Mouse (Mus musculus) heart, postnatal 10 days (tissue): Measurements from ENCODE around the gene Zfyve1. TPM values are rescaled to one million over a fixed set of nuclear protein-coding genes. Genes with fewer than 3 reads are reported as not detected.
A peak's percentile ranks its signal among the peaks of the same experiment; 100 is the strongest.

Experiments
- DNase-seq, 2 experiments: peaks; one replicate each; pipeline ENCODE4 v3.0.0; 2021
- intact Hi-C: fragments of 180-260 bp; cut with DNase I; formaldehyde crosslinking; loops from one replicate; pipeline ENCODE4 v1.15.1; 2025
- total RNA-seq, 2 experiments: library from RNA; stranded (reverse); gene quantifications; 2 replicates each; pipeline ENCODE4 v1.2.3; 2021

The Zfyve1 gene
- total RNA-seq, 2 experiments from 2014 or later = 21.8 to 23.0 TPM

DNA sequence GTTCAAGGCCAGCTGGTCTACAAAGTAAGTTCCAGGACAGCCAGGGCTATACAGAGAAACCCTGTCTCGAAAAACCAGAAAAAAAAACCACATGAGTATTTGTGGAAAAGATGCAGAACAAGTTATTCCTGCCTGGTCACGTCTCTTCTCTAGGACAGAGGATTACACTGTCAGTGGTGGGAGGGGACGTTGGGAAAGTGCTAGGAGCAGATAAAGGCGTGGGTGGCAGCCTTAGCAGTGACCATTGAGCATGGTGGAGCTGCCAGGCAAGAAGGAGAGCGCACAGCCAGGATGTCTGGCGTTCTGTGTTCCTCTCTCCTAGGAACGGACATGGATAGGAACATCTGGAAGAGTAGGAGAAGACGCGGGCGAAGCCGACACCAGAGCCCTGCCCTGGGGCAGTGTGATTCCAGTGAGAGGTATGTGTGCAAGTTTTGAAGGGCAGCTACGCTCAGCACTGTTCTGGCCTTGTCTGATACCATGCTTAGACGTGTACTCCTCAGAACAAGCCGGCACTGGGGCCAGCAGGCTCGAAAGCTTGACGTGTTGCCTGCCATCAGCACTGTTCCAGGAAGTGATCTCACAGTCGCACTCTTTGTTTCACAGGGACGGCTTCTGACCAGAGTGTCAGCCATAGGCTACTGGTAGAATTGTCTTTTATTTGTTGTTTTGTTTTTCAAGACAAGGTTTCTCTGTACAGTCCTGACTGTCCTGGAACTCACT is 71.0 kb downstream of the Zfyve1 start:
- intact Hi-C loops = no loop called here
- DNase-seq = peak in 1 of 2 experiments; percentile 25

DNA sequence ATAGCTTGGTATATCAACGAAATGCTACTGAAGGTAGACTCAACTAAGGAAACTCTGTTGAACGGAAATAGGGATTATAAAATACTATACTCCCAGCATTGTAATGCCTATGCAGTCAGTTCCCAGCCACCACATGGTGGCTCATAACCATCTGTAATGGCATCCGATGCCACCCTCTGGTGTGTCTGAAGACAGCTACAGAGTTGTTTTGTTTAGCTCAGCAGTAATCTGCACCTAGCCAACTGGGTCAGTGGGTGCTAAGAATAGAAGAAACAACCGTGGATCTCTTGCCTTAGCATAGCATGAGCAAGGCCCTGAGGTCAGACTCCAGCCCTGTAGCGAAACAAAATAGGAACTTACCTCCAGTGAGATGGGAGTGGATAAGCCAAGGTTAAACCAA is 72.7 kb downstream of the Zfyve1 start:
- peak; percentile 24 to 38 for DNase-seq
- intact Hi-C loops = no loop called here

DNA sequence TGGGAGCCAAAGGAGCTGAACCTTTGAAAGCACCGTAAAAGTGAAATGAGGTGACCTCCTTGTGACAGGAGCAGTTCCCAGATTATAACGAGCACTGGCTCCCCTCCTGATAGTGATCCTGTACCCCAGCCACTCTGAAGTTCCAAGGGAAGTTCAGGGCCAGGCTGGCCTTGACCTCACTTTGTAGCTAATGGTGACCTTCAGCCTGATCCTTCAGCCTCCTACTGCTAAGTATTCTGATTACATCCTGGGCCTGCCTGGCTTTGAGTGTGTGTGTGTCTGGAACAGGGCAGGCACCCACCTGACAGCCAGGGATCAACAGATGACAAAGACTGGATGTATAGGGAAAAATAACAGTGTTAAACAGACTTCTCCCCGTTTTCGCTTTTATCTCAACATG is 73.1 kb downstream of the Zfyve1 start:
- no peak for DNase-seq
- intact Hi-C loops = no loop called here

DNA sequence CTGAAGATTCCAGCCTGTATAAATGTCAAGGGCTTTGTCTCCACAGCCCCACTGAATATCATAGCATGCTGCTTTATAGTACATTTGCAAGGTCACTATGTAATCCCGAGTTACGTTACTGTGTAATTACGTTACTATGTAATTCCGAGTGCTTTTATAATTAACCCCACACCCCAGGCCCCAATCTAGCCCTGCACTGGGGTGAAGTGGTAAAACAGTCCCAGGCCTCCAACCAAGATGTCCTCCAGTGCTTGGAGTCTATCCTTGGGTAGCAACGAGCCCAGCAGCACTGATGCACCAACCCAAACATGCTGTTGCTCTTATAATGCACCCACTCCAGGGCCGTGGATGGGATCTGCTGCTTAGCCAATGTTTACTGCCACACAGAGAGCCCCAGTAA is 74.0 kb downstream of the Zfyve1 start:
- no peak for DNase-seq
- intact Hi-C loops = no loop called here

DNA sequence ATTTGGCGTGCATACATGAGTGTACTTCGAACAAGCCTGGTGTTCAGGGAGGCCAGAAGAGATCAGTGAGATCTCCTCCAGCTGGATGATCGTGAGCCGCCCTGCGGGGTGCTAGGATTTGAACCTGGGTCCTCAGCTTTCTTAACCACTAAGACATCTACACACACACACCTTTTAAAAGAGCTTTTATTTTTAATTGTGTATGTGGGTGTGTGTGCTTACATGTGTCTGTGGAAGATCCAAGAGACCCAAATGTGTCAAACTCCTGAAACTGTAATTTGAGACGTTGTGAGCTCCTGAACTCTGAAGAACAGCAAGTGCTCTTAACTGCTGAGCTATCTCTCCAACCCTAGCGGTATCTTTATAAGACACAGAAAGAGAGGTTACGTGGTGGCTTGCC is 75.9 kb downstream of the Zfyve1 start:
- no peak for DNase-seq

DNA sequence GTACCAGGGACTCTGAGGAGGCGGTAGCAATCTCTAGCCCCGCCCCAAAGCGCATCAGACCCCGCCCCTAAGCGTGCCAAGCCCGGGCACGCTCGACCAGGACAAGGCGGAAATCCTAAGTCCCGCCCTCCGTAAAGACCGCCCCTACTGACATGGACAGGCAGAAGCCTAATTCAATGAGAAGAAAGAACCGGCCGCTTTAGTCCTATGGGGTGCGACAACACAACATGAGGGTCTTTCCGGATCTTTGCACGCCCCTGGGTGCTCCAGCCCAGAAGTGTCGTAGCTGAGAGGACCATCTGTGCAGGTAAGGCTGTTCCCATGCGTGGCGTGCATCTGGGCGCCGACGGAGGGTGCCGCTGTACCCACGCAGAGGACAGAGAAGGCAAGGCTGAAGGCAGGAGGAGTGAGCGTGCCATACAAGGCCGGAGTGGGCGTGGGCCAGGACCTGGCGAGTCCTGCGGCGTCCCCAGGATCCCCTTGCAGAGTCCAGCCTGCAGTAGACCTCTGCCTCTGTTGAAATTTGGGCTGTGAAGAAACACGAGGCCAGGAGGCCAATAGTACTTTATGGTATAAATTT is 76.6 kb downstream of the Zfyve1 start, which contains the start of gene Dcaf4:
TSS of gene Dcaf4 (plus strand) at position 156 of the 580 bp plus-strand sequence.
- intact Hi-C loops = no loop called here
- peak; percentile 98 to 99 for DNase-seq

More for the DNA sequence above, 75.9 kb downstream of the Zfyve1 start:
- intact Hi-C loops = no loop called here

DNA sequence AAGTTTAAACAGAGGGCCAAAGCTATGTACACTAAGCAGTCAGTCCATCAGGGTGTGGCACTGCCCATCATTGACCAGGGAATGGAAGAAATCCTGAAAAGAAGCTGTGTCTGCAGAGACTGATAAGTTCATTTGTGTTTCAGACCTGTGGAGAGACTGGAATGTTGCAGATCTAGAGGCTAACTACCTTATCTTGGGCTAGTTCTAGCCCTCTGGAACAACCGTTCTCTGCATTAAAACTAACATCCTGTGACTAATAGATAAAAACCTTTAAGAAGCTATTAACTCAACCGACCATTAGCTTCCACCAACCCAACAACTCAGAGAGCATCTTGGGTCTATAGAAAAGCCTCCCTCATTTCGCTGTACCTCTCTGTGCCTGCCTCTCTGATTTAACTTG is 79.4 kb downstream of the Zfyve1 start:
- DNase-seq = no peak
- intact Hi-C loops = no loop called here

DNA sequence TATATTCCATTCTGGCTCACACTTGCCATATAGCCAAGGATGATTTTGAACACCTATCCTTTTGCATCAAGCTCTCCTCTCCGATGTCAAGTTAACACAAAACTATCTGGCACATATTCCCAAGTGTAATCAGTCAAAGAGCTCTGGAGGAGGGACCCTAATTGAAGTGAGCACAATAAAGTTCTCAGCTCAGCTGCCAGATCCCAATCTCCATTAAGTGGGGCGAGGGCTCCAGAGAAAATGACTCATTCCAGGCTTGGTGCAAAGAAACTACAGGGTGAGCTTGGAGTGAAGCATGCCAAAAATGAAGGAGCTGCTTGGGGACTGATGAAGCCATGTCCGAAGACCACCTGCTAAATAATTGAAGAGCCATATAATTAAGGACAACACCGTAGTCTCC is 82.8 kb downstream of the Zfyve1 start:
- intact Hi-C loops = no loop called here

DNA sequence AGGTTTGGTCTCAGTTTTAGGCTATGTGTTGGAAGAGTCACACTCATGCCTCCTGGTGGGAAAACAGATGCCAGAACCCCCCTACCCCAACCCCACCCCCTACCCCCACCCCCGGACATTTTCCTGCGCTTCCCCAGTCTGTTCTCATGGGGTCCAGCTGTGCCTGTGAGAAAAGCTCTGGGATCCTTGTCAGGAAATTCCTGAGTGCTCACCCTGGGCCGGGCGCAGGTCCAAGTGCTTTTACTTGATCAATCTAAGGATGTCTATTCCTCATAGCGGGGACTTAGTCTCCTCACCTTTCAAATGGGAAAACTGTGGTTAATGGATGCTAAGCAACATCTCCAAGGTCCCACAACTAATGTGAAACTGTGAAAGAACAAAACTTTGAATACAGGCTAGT is 83.8 kb downstream of the Zfyve1 start:
- intact Hi-C loops = no loop called here
- DNase-seq = peak; percentile 30 to 58

More for the DNA sequence above, 82.8 kb downstream of the Zfyve1 start:
- no peak for DNase-seq

DNA sequence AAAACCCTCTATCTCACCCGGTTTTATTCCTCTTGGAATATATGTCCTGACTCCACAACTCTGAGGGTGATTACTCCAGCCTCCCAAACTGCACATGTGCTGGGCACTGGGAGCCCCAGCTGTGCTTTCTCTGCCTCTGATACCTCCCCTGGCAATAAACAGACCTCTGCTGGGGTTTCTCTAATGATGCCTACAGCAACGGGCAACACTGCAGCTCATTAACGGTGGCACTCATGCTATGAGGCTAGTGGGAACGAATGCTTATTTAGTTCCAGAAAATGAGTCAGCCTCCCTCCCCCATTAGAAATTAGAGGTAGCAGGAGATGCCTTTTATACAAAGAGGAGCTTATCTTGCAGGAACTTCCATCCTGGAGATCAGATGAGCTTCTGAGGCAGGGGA is 84.2 kb downstream of the Zfyve1 start:
- intact Hi-C loops = no loop called here
- no peak for DNase-seq

DNA sequence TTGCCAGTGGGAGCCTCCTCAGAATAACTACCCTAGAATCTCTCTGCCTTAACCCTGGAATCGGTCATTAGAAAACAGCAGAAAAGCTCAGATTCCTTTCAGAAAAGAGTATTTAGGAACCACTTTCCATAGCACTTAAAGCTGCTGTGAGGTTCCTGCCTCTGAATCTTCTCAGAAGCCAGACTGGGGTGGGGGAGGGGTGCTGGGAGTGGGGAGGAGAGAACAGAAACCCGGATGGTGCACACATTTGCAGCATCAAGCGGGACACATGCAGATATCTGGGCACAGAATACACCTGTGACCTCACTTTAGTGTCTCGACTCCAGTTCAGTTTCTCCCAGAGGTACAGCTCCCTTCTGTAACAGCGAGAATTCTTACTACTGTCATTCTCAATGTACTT is 86.4 kb downstream of the Zfyve1 start:
- intact Hi-C loops = no loop called here
- no peak for DNase-seq

DNA sequence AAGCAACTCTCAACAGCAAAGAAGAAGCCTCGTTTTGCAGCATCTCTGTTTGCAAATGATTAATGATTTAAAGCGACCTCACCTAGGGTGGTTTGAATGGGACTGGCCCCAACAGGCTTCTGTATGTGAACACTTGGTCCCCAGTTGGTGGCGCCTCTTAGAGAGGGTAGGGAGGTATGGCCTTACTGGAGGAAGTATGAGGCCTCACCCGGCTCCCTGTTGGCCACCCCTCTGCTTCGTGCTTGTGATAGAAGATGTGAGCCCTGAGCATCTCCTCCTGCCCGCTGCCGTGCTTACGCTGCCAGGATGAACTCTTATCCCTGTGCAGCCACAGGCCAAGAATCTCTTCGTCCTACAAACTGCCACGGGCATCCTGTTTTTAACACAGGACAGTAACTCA is 90.5 kb downstream of the Zfyve1 start:
- intact Hi-C loops = no loop called here
- no peak for DNase-seq

DNA sequence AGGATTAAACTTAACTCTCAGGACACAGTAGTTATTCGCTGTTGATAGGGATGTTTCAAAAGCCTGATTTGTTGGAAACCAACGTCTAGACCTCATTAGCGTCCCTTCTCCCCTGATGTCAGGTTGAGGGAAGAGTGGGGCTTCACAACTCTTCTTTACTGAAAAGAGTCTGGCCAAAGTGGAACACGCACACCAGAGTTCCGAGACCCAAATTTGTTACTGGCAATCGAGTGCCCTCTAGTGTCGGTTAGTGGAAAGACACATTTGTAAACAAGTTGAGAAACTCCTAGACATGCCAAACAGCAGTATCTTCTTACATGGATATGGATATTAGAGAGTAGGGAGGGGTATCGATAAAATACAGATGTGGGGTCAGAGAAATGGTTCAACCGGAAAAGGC is 94.8 kb downstream of the Zfyve1 start:
- intact Hi-C loops = loop anchor here (1.0 to 5.0 kb wide), 3 partner anchors 290 to 429 kb away; no protein-coding TSS in a partner anchor

DNA sequence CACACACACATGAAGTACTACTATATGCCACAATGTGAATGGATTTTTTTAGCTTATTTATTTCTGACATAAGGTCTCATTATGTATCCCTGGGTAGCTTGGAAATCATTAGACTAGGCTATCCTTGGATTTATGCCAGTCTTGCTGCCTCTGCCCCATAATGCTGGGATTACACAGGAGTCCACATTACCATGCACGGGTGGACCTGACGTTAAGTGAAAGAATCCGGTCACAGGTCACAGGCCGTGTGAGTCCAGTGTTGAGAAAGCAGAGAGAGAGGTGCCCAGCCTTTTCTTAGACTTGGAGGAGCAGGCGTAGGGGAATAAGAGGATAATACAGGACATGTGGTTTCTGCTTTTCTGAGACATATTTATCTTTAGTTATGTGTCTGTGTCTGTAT is 97.8 kb downstream of the Zfyve1 start:
- no peak for DNase-seq
- intact Hi-C loops = no loop called here

More for the DNA sequence above, 94.8 kb downstream of the Zfyve1 start:
- DNase-seq = peak; percentile 77 to 87

DNA sequence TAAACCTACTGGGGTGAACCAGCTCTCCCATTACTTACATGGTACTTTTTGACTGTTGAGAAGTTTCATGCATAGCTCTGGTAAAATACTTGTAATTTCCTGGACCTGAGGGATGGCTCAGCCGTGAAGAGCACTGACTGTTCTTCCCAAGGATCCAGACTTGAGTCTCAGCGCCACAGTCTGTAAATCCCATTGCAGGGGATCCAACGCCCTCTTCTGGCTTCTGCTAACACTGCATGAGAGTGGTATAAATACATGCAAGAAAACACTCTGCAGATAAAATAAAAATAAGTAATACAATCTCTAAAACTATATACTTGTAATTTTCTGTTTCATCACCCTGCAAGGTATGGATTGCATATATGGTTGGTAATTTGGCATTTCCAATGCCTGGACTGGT is 99.1 kb downstream of the Zfyve1 start:
- intact Hi-C loops = no loop called here
- no peak for DNase-seq

DNA sequence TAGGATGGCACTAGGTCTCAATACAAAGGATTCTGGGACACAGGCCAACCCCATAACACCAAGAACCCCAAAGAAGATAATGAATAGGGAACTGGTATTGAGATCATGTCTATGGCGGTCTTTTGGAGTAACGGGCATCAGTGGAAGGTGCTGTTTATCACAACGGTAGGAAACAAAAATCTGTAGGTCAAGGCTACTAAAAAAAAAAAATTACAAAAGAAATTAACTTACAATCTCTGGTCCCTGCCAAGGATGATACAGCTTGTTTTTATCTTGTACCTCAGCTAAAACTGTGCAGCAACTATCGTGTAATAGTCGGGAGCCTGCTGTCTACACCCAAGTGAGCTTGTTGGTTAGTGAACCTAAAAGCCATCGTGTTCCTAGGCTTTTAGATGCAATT is 100.3 kb downstream of the Zfyve1 start:
- no peak for DNase-seq
- intact Hi-C loops = no loop called here

Other genes with a start within 250 kb of the Zfyve1 start
- gene Dpf3, start 109.5 kb downstream of the Zfyve1 start, total RNA-seq = 10 to 100 TPM; 17.3 to 18.1 TPM
- gene Dcaf4, start 76.8 kb downstream of the Zfyve1 start, total RNA-seq = 10 to 100 TPM; 18.6 to 19.5 TPM
- 10 to 100 TPM; 73.9 to 79.3 TPM for gene Rbm25, start 34.0 kb upstream of the Zfyve1 start, total RNA-seq
- 10 to 100 TPM; 35.0 to 44.9 TPM for gene Psen1, start 90.9 kb upstream of the Zfyve1 start, total RNA-seq
- gene Papln, start 166.4 kb upstream of the Zfyve1 start, total RNA-seq = 10 to 100 TPM; 28.6 to 28.8 TPM